Mouse (Mus musculus) CH12.LX (cell line): Measurements from ENCODE around the gene Zc3h18.

Experiments used
- BHLHE40 ChIP-seq: IDR thresholded peaks from 2 replicates; pipeline ENCODE4 v1.6.1; 2011; ENCODE audit warnings: mild to moderate bottlenecking, low read depth, low read length, improper control_type of control experiment
- CTCF ChIP-seq, 2 experiments: IDR thresholded peaks in 1 of 2; conservative IDR thresholded peaks in 1 of 2; 2 replicates each; pipeline ENCODE4 v1.5.1; 2011 to 2012; ENCODE audit warnings: low read depth in 2 of 2, low read length in 2 of 2, improper control_type of control experiment in 1 of 2, inconsistent platforms in 1 of 2, mild to moderate bottlenecking in 1 of 2, moderate library complexity in 1 of 2
- MAFK ChIP-seq: IDR thresholded peaks from 2 replicates; pipeline ENCODE4 v1.6.1; 2011; ENCODE audit warnings: low read length, improper control_type of control experiment; ENCODE audit not compliant: insufficient replicate concordance
- MYC ChIP-seq: IDR thresholded peaks from 2 replicates; pipeline ENCODE4 v1.6.1; 2011; ENCODE audit warnings: low read depth, mild to moderate bottlenecking, improper control_type of control experiment, low read length
- POLR2A ChIP-seq: IDR thresholded peaks from 2 replicates; pipeline ENCODE4 v1.6.1; 2011; ENCODE audit warnings: low read depth, mild to moderate bottlenecking, improper control_type of control experiment, low read length
- POLR2AphosphoS2 ChIP-seq: IDR thresholded peaks from 2 replicates; pipeline ENCODE4 v1.6.1; 2011; ENCODE audit warnings: low read depth, low read length, improper control_type of control experiment
- RAD21 ChIP-seq: IDR thresholded peaks from 2 replicates; pipeline ENCODE4 v1.6.1; 2011; ENCODE audit warnings: low read depth, mild to moderate bottlenecking, low read length, improper control_type of control experiment, moderate library complexity
- ZKSCAN1 ChIP-seq: IDR thresholded peaks from 2 replicates; pipeline ENCODE4 v1.6.1; 2012; ENCODE audit warnings: low read depth, inconsistent platforms, low read length, improper control_type of control experiment, borderline replicate concordance

DNA sequence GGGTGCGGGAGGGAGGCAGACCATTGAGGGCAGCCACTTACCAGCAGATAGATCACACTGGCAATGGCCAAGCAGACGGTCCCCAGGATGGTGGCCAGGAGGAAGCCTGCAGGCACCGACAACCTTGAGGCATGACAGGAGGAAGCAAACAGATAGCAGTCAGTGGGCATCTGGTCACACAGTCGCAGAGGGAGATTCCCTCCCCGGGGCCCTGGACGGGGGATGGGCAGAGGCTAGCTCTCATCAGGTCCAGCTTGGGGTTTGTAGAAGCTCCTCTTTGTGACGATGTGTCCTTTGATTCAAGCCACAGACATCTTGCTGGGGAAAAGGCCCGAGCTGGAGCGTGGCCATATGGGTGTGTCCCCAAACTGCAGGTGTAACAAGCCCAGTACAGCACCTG lies 49.7 kb downstream of the Zc3h18 start:
- TF ChIP-seq CTCF (conservative IDR thresholded peaks at IDR 0.05 in 1 of 2, IDR thresholded peaks at IDR 0.05 in 1 of 2; ENCODE audit: low read depth in 2 of 2, low read length in 2 of 2) (no peak), BHLHE40 (no peak), MAFK (no peak), POLR2AphosphoS2 (no peak), POLR2A (no peak), ZKSCAN1 (no peak), MYC (no peak), RAD21 (no peak)
